Mouse (Mus musculus) bone marrow, adult 2 months (tissue): ENCODE results near the gene Hist1h2ab. TPM values are rescaled to one million over a fixed set of nuclear protein-coding genes. Genes with fewer than 3 reads are reported as not detected.

Source experiments
- H3K27ac ChIP-seq: fragments of 200-500 bp; 2 replicates; pipeline ENCODE4 v1.5.1; 2012; ENCODE audit warnings: low read depth, mild to moderate bottlenecking, control low read depth, inconsistent platforms, low read length; ENCODE audit not compliant: control insufficient read depth, poor library complexity, insufficient read depth
- H3K4me1 ChIP-seq: fragments of 200-500 bp; 2 replicates; pipeline ENCODE4 v1.6.1; 2011; ENCODE audit warnings: low read length; ENCODE audit not compliant: control insufficient read depth, insufficient read depth
- H3K4me3 ChIP-seq: fragments of 200-500 bp; replicated peaks from 2 replicates; pipeline ENCODE3; 2011; ENCODE audit warnings: mild to moderate bottlenecking, low read depth, low read length, control low read depth; ENCODE audit not compliant: control insufficient read depth
- CTCF ChIP-seq: fragments of 200-500 bp; IDR thresholded peaks from 2 replicates; pipeline ENCODE4 v1.5.1; 2011; ENCODE audit warnings: low read length, control low read depth; ENCODE audit not compliant: control insufficient read depth, insufficient read depth
- POLR2A ChIP-seq: fragments of 200-500 bp; IDR thresholded peaks from 2 replicates; pipeline ENCODE4 v1.6.1; 2011; ENCODE audit warnings: low read depth, mild to moderate bottlenecking, control low read depth, low read length, borderline replicate concordance; ENCODE audit not compliant: control insufficient read depth
- WGBS: fragments of 180-500 bp; shearing (Covaris S2); methylation state at CpG from one replicate; pipeline ENCODE4 v1.1.7; 2018; 5-methylcytosine and 5-hydroxymethylcytosine counted together
- polyA plus RNA-seq: library from polyadenylated mRNA; stranded (reverse); fragments of >200 nt; gene quantifications from 2 replicates; pipeline ENCODE4 v1.2.4, GENCODE M21; 2011; ENCODE audit warnings: low replicate concordance; ENCODE audit not compliant: missing spikeins, insufficient read depth, insufficient read length

Gene Hist1h2ab
- polyA plus RNA-seq, 1 experiment, result 31.4 TPM

GRCm38 (mm10) chr13:23739922-23740252 is 11.0 kb upstream of the Hist1h2ab start:
- under 1% methylated on average over 14 of the region's 14 CpGs for WGBS
- Histone ChIP-seq H3K4me3 (peak overlapping the region; percentile 67), H3K27ac (peak overlapping the region; percentile 98), H3K4me1 (no peaks in the 10 kb centered on the region; the same call in 1 of the 2 replicates)
- TF ChIP-seq POLR2A, result no peak
- no peak for TF ChIP-seq CTCF

GRCm38 (mm10) chr13:23740256-23740840 is 10.6 kb upstream of the Hist1h2ab start:
- WGBS, result 28% methylated on average over 13 of the region's 13 CpGs
- no peaks in the 10 kb centered on the region; the same call in 1 of the 2 replicates for H3K4me1 ChIP-seq
- H3K4me3 ChIP-seq, result peak overlapping the region; percentile 67
- peak overlapping the region; percentile 98; the same call in 1 of the 2 replicates for H3K27ac ChIP-seq
- no peak for TF ChIP-seq CTCF
- no peak for TF ChIP-seq POLR2A

- Histone ChIP-seq H3K27ac (no peak overlapping the region), H3K4me3 (no peak overlapping the region), H3K4me1 (no peaks in the 10 kb centered on the region; the same call in 1 of the 2 replicates)
- no peak for TF ChIP-seq POLR2A
- WGBS, result 61% methylated on average over 5 of the region's 5 CpGs
Observed at GRCm38 (mm10) chr13:23740910-23741309, 10.0 kb upstream of the Hist1h2ab start.

GRCm38 (mm10) chr13:23742007-23742406 is 8.9 kb upstream of the Hist1h2ab start:
- TF ChIP-seq CTCF (no peak), POLR2A (no peak)
- no peaks in the 10 kb centered on the region; the same call in 1 of the 2 replicates for H3K4me1 ChIP-seq
- no peak overlapping the region for H3K27ac ChIP-seq
- no peak overlapping the region for H3K4me3 ChIP-seq

GRCm38 (mm10) chr13:23743215-23743614 is 7.7 kb upstream of the Hist1h2ab start:
- TF ChIP-seq CTCF (no peak), POLR2A (no peak)
- peak overlapping the region; percentile 46; the same call in 1 of the 2 replicates for H3K27ac ChIP-seq
- no peaks in the 10 kb centered on the region; the same call in 1 of the 2 replicates for H3K4me1 ChIP-seq
- H3K4me3 ChIP-seq, result no peak overlapping the region
- WGBS, result 84% methylated on average over 5 of the region's 5 CpGs

GRCm38 (mm10) chr13:23743963-23744362 is 7.0 kb upstream of the Hist1h2ab start:
- peak overlapping the region; percentile 35 for H3K4me3 ChIP-seq
- WGBS, result 65% methylated on average over 4 of the region's 4 CpGs
- no peaks in the 10 kb centered on the region; the same call in 1 of the 2 replicates for H3K4me1 ChIP-seq
- no peak for TF ChIP-seq POLR2A
- TF ChIP-seq CTCF, result no peak
- H3K27ac ChIP-seq, result peak overlapping the region; percentile 18; the same call in 1 of the 2 replicates

- no peak for TF ChIP-seq CTCF
- H3K4me1 ChIP-seq, result no peaks in the 10 kb centered on the region; the same call in 1 of the 2 replicates
- H3K27ac ChIP-seq, result peak overlapping the region; percentile 82
- peak overlapping the region; percentile 67 for H3K4me3 ChIP-seq
- 3% methylated on average over 23 of the region's 36 CpGs for WGBS
Observed at GRCm38 (mm10) chr13:23744421-23745380, 6.2 kb upstream of the Hist1h2ab start.

GRCm38 (mm10) chr13:23745381-23746161 is 5.4 kb upstream of the Hist1h2ab start, which contains the start of gene Hist1h3c:
Hist1h3c (minus strand) TSS chr13:23745602.
- Histone ChIP-seq H3K4me1 (no peaks in the 10 kb centered on the region; the same call in 1 of the 2 replicates), H3K27ac (peak within 1 kb of the TSS; percentile 100), H3K4me3 (peak within 1 kb of the TSS; percentile 69)
- TF ChIP-seq POLR2A (peak; percentile 90; the same call in 1 of the 2 replicates), CTCF (no peak)
- under 1% methylated on average over 28 of the region's 28 CpGs for WGBS
